Mouse (Mus musculus): ENCODE measurements around the gene Zfp385b. TPM values are rescaled to one million over a fixed set of nuclear protein-coding genes. Genes with fewer than 3 reads are reported as not detected.

The Zfp385b gene
- polyA plus RNA-seq, 1 experiment: 66.9 TPM

- no peaks in the 10 kb centered on the region for H3K27me3 ChIP-seq (ENCODE audit: control insufficient read depth, insufficient read depth, low read length)
- WGBS: 88% methylated on average over 10 of the region's 10 CpGs
- TF ChIP-seq CTCF (IDR thresholded peaks at IDR 0.05; ENCODE audit: borderline replicate concordance, insufficient read depth, low read depth, low read length) (no peak), POLR2A (IDR thresholded peaks at IDR 0.05; ENCODE audit: borderline replicate concordance, insufficient read depth, low read length) (no peak)
- DNase-seq: no peak
- H3K4me1 ChIP-seq (ENCODE audit: control insufficient read depth, insufficient read depth, low read length): no peaks in the 10 kb centered on the region; the same call in 1 of the 2 replicates
- no peak overlapping the region for H3K4me3 ChIP-seq (replicated peaks; ENCODE audit: insufficient read depth, low read depth, low read length)
- H3K27ac ChIP-seq (ENCODE audit: insufficient read depth, low read length): no peak overlapping the region
Measured at GRCm38 (mm10) chr2:77477536-77477935, 341.9 kb downstream of the Zfp385b start.

GRCm38 (mm10) chr2:77476444-77476843 lies 343.0 kb downstream of the Zfp385b start:
- no peak for DNase-seq

GRCm38 (mm10) chr2:77472254-77472837 lies 347.1 kb downstream of the Zfp385b start:
- peaks cover 4% of the 10 kb centered on the region; the same call in 1 of the 2 replicates for H3K4me1 ChIP-seq (ENCODE audit: control insufficient read depth, insufficient read depth, low read length)
- no peak overlapping the region for H3K27ac ChIP-seq (ENCODE audit: insufficient read depth, low read length)
- DNase-seq: no peak

More at GRCm38 (mm10) chr2:77476444-77476843, 343.0 kb downstream of the Zfp385b start:
- Histone ChIP-seq H3K27me3 (ENCODE audit: control insufficient read depth, insufficient read depth, low read length) (no peaks in the 10 kb centered on the region), H3K4me3 (replicated peaks; ENCODE audit: insufficient read depth, low read depth, low read length) (no peak overlapping the region), H3K27ac (ENCODE audit: insufficient read depth, low read length) (no peak overlapping the region), H3K4me1 (ENCODE audit: control insufficient read depth, insufficient read depth, low read length) (no peaks in the 10 kb centered on the region)
- TF ChIP-seq CTCF (IDR thresholded peaks at IDR 0.05; ENCODE audit: borderline replicate concordance, insufficient read depth, low read depth, low read length): no peak
- TF ChIP-seq POLR2A (IDR thresholded peaks at IDR 0.05; ENCODE audit: borderline replicate concordance, insufficient read depth, low read length): no peak
- 84% methylated on average over 8 of the region's 8 CpGs for WGBS

GRCm38 (mm10) chr2:77470716-77471115 lies 348.7 kb downstream of the Zfp385b start:
- WGBS: 33% methylated on average over 7 of the region's 7 CpGs
- Histone ChIP-seq H3K4me3 (replicated peaks; ENCODE audit: insufficient read depth, low read depth, low read length) (no peak overlapping the region), H3K27ac (ENCODE audit: insufficient read depth, low read length) (no peak overlapping the region; the same call in 1 of the 2 replicates), H3K4me1 (ENCODE audit: control insufficient read depth, insufficient read depth, low read length) (peaks cover 4% of the 10 kb centered on the region; the same call in 1 of the 2 replicates), H3K27me3 (ENCODE audit: control insufficient read depth, insufficient read depth, low read length) (no peaks in the 10 kb centered on the region)
- DNase-seq: no peak
- TF ChIP-seq POLR2A (IDR thresholded peaks at IDR 0.05; ENCODE audit: borderline replicate concordance, insufficient read depth, low read length) (no peak), CTCF (IDR thresholded peaks at IDR 0.05; ENCODE audit: borderline replicate concordance, insufficient read depth, low read depth, low read length) (no peak)

More at GRCm38 (mm10) chr2:77472254-77472837, 347.1 kb downstream of the Zfp385b start:
- Histone ChIP-seq H3K27me3 (ENCODE audit: control insufficient read depth, insufficient read depth, low read length) (no peaks in the 10 kb centered on the region), H3K4me3 (replicated peaks; ENCODE audit: insufficient read depth, low read depth, low read length) (no peak overlapping the region)
- WGBS: 87% methylated on average over 11 of the region's 11 CpGs
- no peak for TF ChIP-seq POLR2A (IDR thresholded peaks at IDR 0.05; ENCODE audit: borderline replicate concordance, insufficient read depth, low read length)
- TF ChIP-seq CTCF (IDR thresholded peaks at IDR 0.05; ENCODE audit: borderline replicate concordance, insufficient read depth, low read depth, low read length): no peak

- Histone ChIP-seq H3K4me3 (replicated peaks; ENCODE audit: insufficient read depth, low read depth, low read length) (no peak overlapping the region), H3K27ac (ENCODE audit: insufficient read depth, low read length) (no peak overlapping the region), H3K4me1 (ENCODE audit: control insufficient read depth, insufficient read depth, low read length) (no peaks in the 10 kb centered on the region), H3K27me3 (ENCODE audit: control insufficient read depth, insufficient read depth, low read length) (no peaks in the 10 kb centered on the region)
- no peak for TF ChIP-seq POLR2A (IDR thresholded peaks at IDR 0.05; ENCODE audit: borderline replicate concordance, insufficient read depth, low read length)
- no peak for TF ChIP-seq CTCF (IDR thresholded peaks at IDR 0.05; ENCODE audit: borderline replicate concordance, insufficient read depth, low read depth, low read length)
- no peak for DNase-seq
- WGBS: 94% methylated on average over 10 of the region's 10 CpGs
Measured at GRCm38 (mm10) chr2:77461413-77461812, 358.0 kb downstream of the Zfp385b start.

- Histone ChIP-seq H3K27ac (ENCODE audit: insufficient read depth, low read length) (no peak overlapping the region), H3K4me1 (ENCODE audit: control insufficient read depth, insufficient read depth, low read length) (no peaks in the 10 kb centered on the region), H3K4me3 (replicated peaks; ENCODE audit: insufficient read depth, low read depth, low read length) (no peak overlapping the region), H3K27me3 (ENCODE audit: control insufficient read depth, insufficient read depth, low read length) (no peaks in the 10 kb centered on the region)
- DNase-seq: no peak
- WGBS: 70% methylated on average over 6 of the region's 6 CpGs
- TF ChIP-seq CTCF (IDR thresholded peaks at IDR 0.05; ENCODE audit: borderline replicate concordance, insufficient read depth, low read depth, low read length) (no peak), POLR2A (IDR thresholded peaks at IDR 0.05; ENCODE audit: borderline replicate concordance, insufficient read depth, low read length) (no peak)
Measured at GRCm38 (mm10) chr2:77460011-77460410, 359.4 kb downstream of the Zfp385b start.

- no peak for DNase-seq
- no peak overlapping the region for H3K27ac ChIP-seq (ENCODE audit: insufficient read depth, low read length)
- no peak overlapping the region for H3K4me3 ChIP-seq (replicated peaks; ENCODE audit: insufficient read depth, low read depth, low read length)
- H3K27me3 ChIP-seq (ENCODE audit: control insufficient read depth, insufficient read depth, low read length): no peaks in the 10 kb centered on the region
- TF ChIP-seq CTCF (IDR thresholded peaks at IDR 0.05; ENCODE audit: borderline replicate concordance, insufficient read depth, low read depth, low read length) (no peak), POLR2A (IDR thresholded peaks at IDR 0.05; ENCODE audit: borderline replicate concordance, insufficient read depth, low read length) (no peak)
- H3K4me1 ChIP-seq (ENCODE audit: control insufficient read depth, insufficient read depth, low read length): peaks cover 7% of the 10 kb centered on the region
- WGBS: 90% methylated on average over 6 of the region's 6 CpGs
Measured at GRCm38 (mm10) chr2:77458431-77458830, 361.0 kb downstream of the Zfp385b start.

GRCm38 (mm10) chr2:77457120-77457519 lies 362.3 kb downstream of the Zfp385b start:
- Histone ChIP-seq H3K4me3 (replicated peaks; ENCODE audit: insufficient read depth, low read depth, low read length) (no peak overlapping the region), H3K27ac (ENCODE audit: insufficient read depth, low read length) (no peak overlapping the region), H3K4me1 (ENCODE audit: control insufficient read depth, insufficient read depth, low read length) (peaks cover 7% of the 10 kb centered on the region), H3K27me3 (ENCODE audit: control insufficient read depth, insufficient read depth, low read length) (no peaks in the 10 kb centered on the region)
- DNase-seq: no peak
- 91% methylated on average over 1 of the region's 1 CpGs for WGBS
- TF ChIP-seq POLR2A (IDR thresholded peaks at IDR 0.05; ENCODE audit: borderline replicate concordance, insufficient read depth, low read length) (no peak), CTCF (IDR thresholded peaks at IDR 0.05; ENCODE audit: borderline replicate concordance, insufficient read depth, low read depth, low read length) (no peak)

Measured in cerebellum, adult 2 months (tissue).